Mouse (Mus musculus) midbrain, embryonic 15.5 days (tissue): ENCODE measurements around the gene Apol11a. TPM values are rescaled to one million over a fixed set of nuclear protein-coding genes. Genes with fewer than 3 reads are reported as not detected.
"Not testable (repeated sequence)": the region's sequence is repeated elsewhere in the genome, so short reads cannot be mapped to it uniquely, and the experiment has no call there.

Experiments used
- ATAC-seq: fragments of 200-750 bp; cut with Nextera tagmentation; replicated peaks from 2 replicates; pipeline ENCODE4 v1.8.0; 2017; ENCODE audit warnings: moderate TSS enrichment
- H3K27ac ChIP-seq: fragments of 300-500 bp; sonication (generic); 2 replicates; pipeline ENCODE4 v1.5.1; 2015; ENCODE audit warnings: mild to moderate bottlenecking, inconsistent platforms
- H3K27me3 ChIP-seq: fragments of 300-500 bp; sonication (generic); replicated peaks from 2 replicates; pipeline ENCODE4 v1.6.1; 2015; ENCODE audit warnings: inconsistent platforms
- H3K36me3 ChIP-seq: fragments of 300-500 bp; sonication (generic); replicated peaks from 2 replicates; pipeline ENCODE4 v1.6.1; 2015; ENCODE audit warnings: inconsistent platforms
- H3K4me1 ChIP-seq: fragments of 300-500 bp; sonication (generic); 2 replicates; pipeline ENCODE4 v1.6.1; 2015; ENCODE audit warnings: inconsistent platforms
- H3K4me2 ChIP-seq: fragments of 300-500 bp; sonication (generic); 2 replicates; pipeline ENCODE4 v1.6.1; 2015; ENCODE audit warnings: inconsistent platforms, mild to moderate bottlenecking, moderate library complexity
- H3K4me3 ChIP-seq: fragments of 300-500 bp; sonication (generic); 2 replicates; pipeline ENCODE4 v1.5.1; 2015; ENCODE audit warnings: mild to moderate bottlenecking, inconsistent platforms
- H3K9ac ChIP-seq: fragments of 300-500 bp; sonication (generic); 2 replicates; pipeline ENCODE4 v1.6.1; 2015; ENCODE audit warnings: mild to moderate bottlenecking, inconsistent platforms
- H3K9me3 ChIP-seq: fragments of 300-500 bp; sonication (generic); 2 replicates; pipeline ENCODE4 v1.6.1; 2016; ENCODE audit warnings: inconsistent platforms
- WGBS: fragments of 180-500 bp; shearing (Covaris S2); methylation state at CpG from one replicate; pipeline ENCODE4 v1.1.7; 2015; ENCODE audit warnings: mixed read lengths; 5-methylcytosine and 5-hydroxymethylcytosine counted together
- polyA plus RNA-seq: library from polyadenylated mRNA; unstranded; fragments of >200 nt; fragmentation: Nextera tagmentation; extraction: Ambion mirVana; gene quantifications from 2 replicates; pipeline ENCODE4 v1.2.1, GENCODE M21; 2015

Apol11a gene
- not detected in 2 replicates for polyA plus RNA-seq

DNA sequence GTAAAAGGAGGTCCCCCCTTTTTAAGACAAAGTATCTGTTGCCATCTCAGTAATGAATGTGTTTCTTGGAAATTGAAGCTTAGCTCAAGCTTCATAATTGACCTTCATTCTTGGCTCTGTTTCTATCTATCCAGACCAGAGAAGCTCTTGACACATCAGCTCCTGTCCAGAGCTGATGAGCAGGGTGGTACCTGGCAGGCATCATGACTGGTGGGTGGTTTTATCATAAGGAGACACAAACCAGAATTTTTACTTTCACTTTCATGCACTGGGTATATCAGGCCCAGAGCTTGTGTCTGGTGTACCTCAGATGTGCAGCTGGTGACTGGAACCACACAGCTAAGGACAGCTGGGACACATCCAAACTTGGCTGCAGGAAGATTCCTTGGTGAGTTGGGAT is at the start of gene Apol11a:
Gene Apol11a, plus strand, starts transcription at position 306 of the 400 bp plus-strand sequence.
- not testable (repeated sequence) for H3K36me3 ChIP-seq, H3K27me3 ChIP-seq, H3K9ac ChIP-seq, H3K4me2 ChIP-seq, H3K4me3 ChIP-seq, H3K9me3 ChIP-seq, H3K27ac ChIP-seq, H3K4me1 ChIP-seq, ATAC-seq

- not testable (repeated sequence) for H3K27ac ChIP-seq, H3K4me3 ChIP-seq, H3K27me3 ChIP-seq, H3K4me2 ChIP-seq, H3K36me3 ChIP-seq, H3K9ac ChIP-seq, H3K9me3 ChIP-seq, ATAC-seq, H3K4me1 ChIP-seq
- 89% methylated on average over 7 of the region's 7 CpGs for WGBS
Measured at GRCm38 (mm10) chr15:77474699-77475390, 33.2 kb upstream of the Apol11a start.

DNA sequence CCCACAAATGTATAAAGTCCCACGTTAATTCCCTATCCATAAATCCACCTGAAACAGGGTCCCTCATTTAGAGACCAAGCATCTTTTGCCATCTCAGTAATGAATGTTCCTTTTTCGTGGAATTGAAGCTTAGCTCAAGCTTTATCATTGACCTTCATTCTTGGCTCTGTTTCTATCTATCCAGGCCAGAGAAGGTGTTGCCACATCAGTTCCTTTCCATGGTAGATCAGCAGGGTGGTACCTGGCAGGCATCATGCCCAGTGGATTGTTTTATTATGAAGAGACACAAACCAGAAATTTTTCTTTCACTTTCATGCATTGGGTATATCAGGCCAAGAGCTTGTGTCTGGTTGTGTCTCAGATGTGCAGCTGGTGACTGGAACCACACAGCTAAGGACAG is 31.4 kb upstream of the Apol11a start, which contains the start of gene Apol10a:
Gene Apol10a, plus strand, starts transcription at position 355 of the 400 bp plus-strand sequence.
- H3K9me3 ChIP-seq, H3K27ac ChIP-seq, H3K4me2 ChIP-seq, H3K27me3 ChIP-seq, H3K36me3 ChIP-seq, ATAC-seq, H3K4me3 ChIP-seq, H3K9ac ChIP-seq, H3K4me1 ChIP-seq: not testable (repeated sequence)
- WGBS = 78% methylated on average over 2 of the region's 2 CpGs

GRCm38 (mm10) chr15:77482140-77482794 is 25.8 kb upstream of the Apol11a start:
- Histone ChIP-seq H3K27ac (no peak overlapping the region), H3K4me3 (no peak overlapping the region), H3K36me3 (no peaks in the 10 kb centered on the region), H3K4me2 (no peak overlapping the region), H3K27me3 (no peaks in the 10 kb centered on the region), H3K9me3 (no peaks in the 10 kb centered on the region), H3K9ac (no peak overlapping the region), H3K4me1 (no peaks in the 10 kb centered on the region)
- ATAC-seq = no peak
- WGBS = 73% methylated on average over 4 of the region's 4 CpGs

DNA sequence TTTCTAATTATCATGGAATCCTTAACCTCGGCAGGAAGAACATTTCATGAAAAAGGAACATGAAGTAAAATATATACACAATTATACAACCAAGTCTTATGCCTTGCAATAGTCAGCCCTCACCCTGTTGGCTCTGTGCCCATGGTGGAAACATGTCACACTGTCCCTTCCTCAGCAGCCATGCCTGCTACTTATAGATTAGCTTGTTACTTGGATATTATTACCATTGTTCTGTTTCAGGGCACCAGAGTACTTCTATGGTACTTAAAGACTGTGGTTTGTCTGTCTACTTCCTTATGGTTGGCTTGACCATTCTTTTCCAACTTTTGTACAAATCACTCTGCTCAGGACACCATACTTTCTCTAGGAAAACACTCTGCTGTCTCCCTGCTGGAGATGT is 14.9 kb upstream of the Apol11a start:
- H3K9ac ChIP-seq, H3K4me2 ChIP-seq, H3K4me3 ChIP-seq, H3K4me1 ChIP-seq, H3K9me3 ChIP-seq, H3K27me3 ChIP-seq, ATAC-seq, H3K27ac ChIP-seq, H3K36me3 ChIP-seq: not testable (repeated sequence)
- no CpG with 5 or more reads among the region's 1 CpGs for WGBS

- not testable (repeated sequence) for ATAC-seq, H3K36me3 ChIP-seq, H3K4me2 ChIP-seq, H3K9me3 ChIP-seq, H3K9ac ChIP-seq, H3K4me1 ChIP-seq, H3K27ac ChIP-seq, H3K27me3 ChIP-seq, H3K4me3 ChIP-seq
- WGBS = 65% methylated on average over 1 of the region's 1 CpGs
Measured at GRCm38 (mm10) chr15:77494694-77495093, 13.4 kb upstream of the Apol11a start.

GRCm38 (mm10) chr15:77520596-77520995 is 12.5 kb downstream of the Apol11a start:
- not testable (repeated sequence) for H3K27me3 ChIP-seq, H3K4me1 ChIP-seq, H3K4me3 ChIP-seq, ATAC-seq, H3K9me3 ChIP-seq, H3K27ac ChIP-seq, H3K4me2 ChIP-seq, H3K36me3 ChIP-seq, H3K9ac ChIP-seq
- 66% methylated on average over 4 of the region's 4 CpGs for WGBS

- H3K4me1 ChIP-seq, H3K4me3 ChIP-seq, H3K4me2 ChIP-seq, H3K9ac ChIP-seq, H3K27ac ChIP-seq, H3K27me3 ChIP-seq, H3K9me3 ChIP-seq, H3K36me3 ChIP-seq, ATAC-seq: not testable (repeated sequence)
- 19% methylated on average over 6 of the region's 6 CpGs for WGBS
Measured at GRCm38 (mm10) chr15:77523186-77523843, 15.2 kb downstream of the Apol11a start.

- Histone ChIP-seq H3K36me3 (no peaks in the 10 kb centered on the region), H3K9ac (no peak within 1 kb of the TSS), H3K27me3 (no peaks in the 10 kb centered on the region), H3K4me2 (no peak within 1 kb of the TSS), H3K9me3 (no peaks in the 10 kb centered on the region), H3K4me3 (no peak within 1 kb of the TSS), H3K4me1 (no peaks in the 10 kb centered on the region), H3K27ac (no peak within 1 kb of the TSS)
- no peak for ATAC-seq
Measured at GRCm38 (mm10) chr15:77533216-77533615, 25.1 kb downstream of the Apol11a start, which contains the start of gene Apol7c. TSS of gene Apol7c (minus strand) at chr15:77533316.

- not testable (repeated sequence) for H3K4me1 ChIP-seq, H3K36me3 ChIP-seq, H3K27me3 ChIP-seq, H3K4me2 ChIP-seq, H3K9ac ChIP-seq, H3K27ac ChIP-seq, H3K9me3 ChIP-seq, H3K4me3 ChIP-seq, ATAC-seq
- WGBS = 33% methylated on average over 1 of the region's 1 CpGs
Measured at GRCm38 (mm10) chr15:77539221-77539620, 31.1 kb downstream of the Apol11a start.

- Histone ChIP-seq H3K4me2 (no peak within 1 kb of the TSS), H3K36me3 (no peaks in the 10 kb centered on the region), H3K27me3 (no peaks in the 10 kb centered on the region), H3K27ac (no peak within 1 kb of the TSS), H3K4me3 (no peak within 1 kb of the TSS), H3K4me1 (no peaks in the 10 kb centered on the region), H3K9me3 (no peaks in the 10 kb centered on the region), H3K9ac (no peak within 1 kb of the TSS)
- ATAC-seq = no peak
Measured at GRCm38 (mm10) chr15:77561792-77562191, 53.7 kb downstream of the Apol11a start, which contains the start of gene 1700025B11Rik. TSS of gene 1700025B11Rik (minus strand) at chr15:77561892.

DNA sequence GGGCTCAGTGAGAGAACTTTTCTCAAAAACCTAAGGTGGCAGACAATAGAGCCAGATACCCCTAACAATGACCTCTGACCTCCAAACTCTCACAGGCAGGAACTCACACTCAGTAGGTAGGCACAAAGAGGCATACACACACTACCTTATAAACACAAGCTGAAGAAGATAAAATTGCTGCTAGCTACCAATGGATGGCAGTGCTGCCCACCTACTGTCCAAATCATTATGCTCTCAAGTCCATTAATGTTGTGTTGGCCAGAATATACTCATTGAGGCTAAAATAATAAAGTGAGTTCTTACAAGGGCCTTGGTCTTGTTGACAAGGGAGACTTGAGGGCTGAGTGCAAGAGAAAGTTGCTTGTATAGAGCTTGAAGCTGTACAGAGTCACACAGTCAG is 55.1 kb downstream of the Apol11a start:
- no peaks in the 10 kb centered on the region for H3K4me1 ChIP-seq

More for the DNA sequence above, 55.1 kb downstream of the Apol11a start:
- H3K4me2 ChIP-seq = no peak overlapping the region
- no peak for ATAC-seq
- H3K9me3 ChIP-seq = no peaks in the 10 kb centered on the region
- H3K4me3 ChIP-seq = no peak overlapping the region
- no peak overlapping the region for H3K27ac ChIP-seq
- no peaks in the 10 kb centered on the region for H3K27me3 ChIP-seq
- H3K36me3 ChIP-seq = no peaks in the 10 kb centered on the region
- H3K9ac ChIP-seq = no peak overlapping the region
